13 mouse cellular contexts compared by ENCODE assay signal in genomic region chr14:46234835-46235234, GRCm38 (mm10).
"Had no signal": no experiment of that assay in that cellular context is flagged by ENCODE, and none has a peak within 500 bp of the region (broad histone marks: within the 10 kb centered on the region; RNA-seq: fewer than 3 reads in every experiment).

No protein-coding gene starts in this region.

- H3K9me3 ChIP-seq: limb, embryonic 13.5 days; liver, embryonic 15.5 days; midbrain, embryonic 15.5 days; neural tube, embryonic 12.5 days had no signal

- DNase-seq: kidney, adult 18-20 months; kidney, postnatal 10 days; kidney, postnatal 4 days; spleen, adult 18-20 months; thymus, adult 18-20 months; thymus, postnatal 14 days had no signal

- H3K9ac ChIP-seq: limb, embryonic 13.5 days; liver, embryonic 15.5 days; midbrain, embryonic 15.5 days; neural tube, embryonic 12.5 days had no signal

- H3K36me3 ChIP-seq: limb, embryonic 13.5 days; liver, embryonic 15.5 days; midbrain, embryonic 15.5 days; neural tube, embryonic 12.5 days had no signal

- H3K4me2 ChIP-seq: limb, embryonic 13.5 days; liver, embryonic 15.5 days; midbrain, embryonic 11.5 days; midbrain, embryonic 15.5 days; neural tube, embryonic 12.5 days had no signal

- H3K27me3 ChIP-seq: limb, embryonic 13.5 days; liver, embryonic 15.5 days; megakaryocyte, embryonic 14.5 days; midbrain, embryonic 15.5 days; neural tube, embryonic 12.5 days had no signal

- H3K4me1 ChIP-seq: limb, embryonic 13.5 days; liver, embryonic 15.5 days; megakaryocyte, embryonic 14.5 days; midbrain, embryonic 15.5 days; neural tube, embryonic 12.5 days had no signal

- H3K27ac ChIP-seq: layer of hippocampus, adult 2 months; limb, embryonic 13.5 days; liver, embryonic 15.5 days; midbrain, embryonic 15.5 days; neural tube, embryonic 12.5 days had no signal

- H3K4me3 ChIP-seq: layer of hippocampus, adult 2 months; limb, embryonic 13.5 days; liver, embryonic 15.5 days; megakaryocyte, embryonic 14.5 days; midbrain, embryonic 15.5 days; neural tube, embryonic 12.5 days had no signal

- ATAC-seq: midbrain, embryonic 15.5 days had no signal
